Mouse (Mus musculus) cerebellum, adult 9-11 months (tissue): ENCODE measurements around the gene Rabggtb.

ENCODE experiments used
- DNase-seq: peaks from one replicate; pipeline ENCODE4 v3.0.0; 2022

Rabggtb gene

DNA sequence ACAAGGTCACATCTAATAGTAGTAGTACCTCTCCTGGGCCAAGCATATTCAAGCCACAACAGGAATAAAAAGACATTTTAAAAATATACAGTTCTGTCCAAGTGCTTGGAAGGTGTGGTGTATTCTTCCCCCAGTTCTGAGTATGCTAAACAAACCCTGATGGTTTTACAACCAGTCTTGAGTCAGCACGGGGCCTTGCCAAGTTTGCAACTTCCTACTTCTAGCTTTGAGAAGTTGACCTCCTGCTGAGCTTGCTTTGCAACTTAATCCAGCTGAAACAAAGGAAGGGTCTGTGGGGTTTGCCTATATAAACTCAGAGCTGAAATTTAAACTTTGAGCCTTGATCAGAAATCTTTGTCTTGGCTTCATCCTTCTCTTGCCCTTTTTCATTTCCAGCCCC is 4.4 kb upstream of the Rabggtb start:
- no peak for DNase-seq

DNA sequence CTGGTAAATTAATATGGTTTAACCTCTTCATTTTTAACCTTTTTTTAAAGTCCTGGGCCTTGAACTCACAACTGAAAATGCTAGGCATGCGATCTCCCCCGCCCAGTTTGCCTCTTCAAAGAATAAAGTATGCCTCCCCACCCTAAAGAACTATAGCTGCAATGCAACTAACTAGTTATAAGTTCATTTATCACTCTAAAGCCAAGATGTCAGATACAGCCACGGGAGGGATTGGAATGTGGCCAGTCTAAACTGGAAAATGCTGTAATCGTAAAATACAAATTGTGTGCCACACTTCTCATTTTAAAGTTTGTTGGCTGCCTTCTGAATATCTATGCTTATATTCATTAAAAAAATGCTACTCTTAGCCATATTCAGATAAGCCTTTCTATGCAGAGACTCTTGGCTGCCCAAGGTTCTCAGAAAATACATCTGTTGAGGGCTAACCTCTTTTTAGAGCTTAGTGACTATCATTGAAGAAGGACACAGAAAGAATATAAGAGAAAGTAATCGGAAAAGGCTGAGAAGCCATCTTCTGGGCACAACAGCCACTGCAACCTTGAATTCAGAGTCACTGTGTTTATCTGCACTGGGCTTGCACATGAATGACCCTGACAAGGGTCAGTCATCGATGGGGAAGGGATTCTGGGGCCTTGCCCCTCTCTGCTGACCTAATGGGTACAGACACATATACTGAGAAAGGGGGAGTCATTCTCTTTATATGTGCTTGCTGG is 868 bp upstream of the Rabggtb start:
- DNase-seq = peak; percentile 42

DNA sequence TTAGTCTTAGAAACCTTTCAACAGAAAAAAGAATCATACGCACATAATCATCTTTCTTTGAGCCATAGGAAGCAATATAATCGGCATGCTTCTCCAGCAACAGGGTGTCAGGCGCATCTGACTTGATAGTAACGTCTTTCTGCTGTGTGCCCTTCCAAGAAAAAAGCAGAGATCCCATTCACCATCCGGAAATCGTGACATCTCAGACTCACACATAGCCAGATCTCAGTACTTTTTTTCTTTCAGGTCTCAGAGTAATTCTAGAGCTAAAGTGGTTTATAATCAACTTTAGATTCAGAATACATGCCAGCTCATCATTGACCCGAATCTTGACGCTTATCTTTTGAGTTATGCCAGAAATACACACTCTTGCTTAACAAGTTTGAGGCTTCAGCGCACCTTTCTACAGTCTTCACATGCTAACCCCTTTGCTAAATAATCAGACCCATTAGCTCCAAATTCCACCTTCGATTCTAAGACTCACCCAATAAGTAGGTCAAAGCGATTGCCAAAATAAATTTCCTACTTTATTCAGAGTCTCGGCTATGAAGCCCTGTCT is 848 bp downstream of the Rabggtb start:
- DNase-seq = no peak

DNA sequence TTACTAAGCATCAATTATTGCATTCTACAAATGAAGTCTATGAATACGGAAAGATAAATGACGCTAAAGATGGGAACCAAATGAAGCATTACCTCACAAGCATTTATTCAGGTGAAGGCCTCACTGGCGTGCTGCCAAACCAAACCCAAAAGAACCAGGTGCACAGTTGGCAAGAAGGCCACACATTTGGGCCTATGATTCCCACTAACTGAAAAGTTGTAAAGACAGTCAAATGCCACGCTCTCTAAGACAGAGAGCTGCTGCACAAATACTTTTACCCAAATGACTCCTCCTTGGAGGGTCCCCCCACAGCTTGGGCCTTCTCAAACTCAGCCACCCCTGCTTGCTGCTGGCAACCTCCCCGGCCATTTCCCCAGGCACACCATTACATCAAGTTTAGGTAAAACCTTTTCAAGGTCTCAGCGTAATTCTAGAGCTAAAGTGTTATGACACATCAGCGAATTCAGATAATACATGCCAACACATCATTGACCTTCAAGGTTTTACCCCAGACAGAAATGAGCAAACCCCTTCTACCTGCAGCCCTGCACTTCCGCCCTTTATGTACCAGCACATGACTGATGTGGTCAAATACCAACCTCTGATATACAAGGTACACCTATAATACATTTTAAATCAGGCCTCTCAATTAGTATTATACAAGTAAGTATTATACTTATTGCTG is 1.5 kb downstream of the Rabggtb start:
- DNase-seq = peak; percentile 50

DNA sequence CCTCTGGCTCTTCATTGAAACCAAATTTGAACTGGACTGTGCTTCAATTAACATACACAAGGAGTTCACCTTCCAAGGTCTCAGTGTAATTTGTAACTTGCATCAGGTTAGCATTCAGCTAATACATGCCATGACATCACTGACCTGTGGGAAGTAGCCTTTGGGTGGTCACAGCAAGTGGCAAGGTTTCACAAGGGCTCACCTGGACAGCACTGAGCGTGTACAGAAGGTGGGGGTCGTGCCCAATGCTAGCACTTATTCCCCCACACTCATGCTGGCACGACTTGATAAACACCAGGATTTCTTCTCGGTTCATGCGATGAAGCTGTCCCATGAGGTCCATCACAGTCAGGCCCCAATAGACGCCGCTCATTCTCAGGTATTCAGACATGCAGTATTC is 2.3 kb downstream of the Rabggtb start:
- DNase-seq = no peak

DNA sequence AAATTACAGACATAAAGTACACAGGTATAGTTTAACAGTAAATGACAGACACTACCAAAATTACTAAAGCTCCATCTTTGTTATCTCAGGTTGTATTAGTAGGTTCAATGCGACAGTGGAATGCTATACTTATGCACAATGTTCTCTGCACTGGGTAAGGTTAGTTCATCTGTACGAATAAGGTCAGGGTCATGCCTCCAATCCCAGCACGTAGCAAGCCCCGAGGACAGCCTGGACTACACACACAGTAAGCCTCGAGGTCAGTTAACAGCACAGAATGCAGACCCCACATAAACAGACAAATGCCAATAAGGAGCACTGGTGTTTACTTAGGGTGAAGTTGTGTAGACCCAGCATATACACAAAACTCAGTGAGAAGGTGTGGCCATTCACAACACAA is 3.9 kb downstream of the Rabggtb start:
- DNase-seq = no peak

DNA sequence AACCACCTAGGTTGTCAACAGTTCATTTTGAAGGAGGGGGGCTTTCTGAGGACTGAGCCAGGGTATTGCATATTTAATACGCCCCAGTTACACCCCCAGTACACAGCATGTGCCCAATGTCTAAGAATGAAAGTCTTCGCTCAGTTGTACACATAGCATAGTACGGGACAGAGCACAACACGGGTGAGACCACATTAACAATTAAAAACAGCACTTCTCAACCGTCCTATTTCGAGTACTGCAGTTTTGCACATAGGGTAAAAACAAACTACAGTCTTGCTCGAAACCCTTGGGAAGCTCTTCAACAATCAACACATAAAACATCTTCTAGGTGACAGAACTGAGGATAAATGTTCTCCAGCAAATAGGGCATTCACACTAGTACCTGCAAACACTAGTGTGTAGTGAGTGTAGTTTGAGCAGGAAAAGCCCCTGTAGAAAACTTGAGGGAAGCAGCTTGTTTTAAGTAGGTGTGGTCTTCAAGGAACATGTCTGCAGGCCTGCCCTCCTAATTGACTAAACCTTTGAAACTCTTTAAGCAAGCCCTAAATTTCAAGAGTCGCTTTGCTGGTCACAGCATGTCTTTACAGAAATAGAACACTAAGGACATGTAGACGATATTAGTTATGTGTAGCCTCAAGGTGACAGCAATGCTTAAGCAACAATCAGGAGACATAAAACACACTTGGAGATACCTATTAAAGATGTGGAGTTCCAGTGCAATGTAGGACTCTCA is 6.5 kb downstream of the Rabggtb start, which contains the start of gene Msh4:
Msh4 (minus strand) TSS at position 3 of the 736 bp plus-strand sequence.
- DNase-seq = no peak

DNA sequence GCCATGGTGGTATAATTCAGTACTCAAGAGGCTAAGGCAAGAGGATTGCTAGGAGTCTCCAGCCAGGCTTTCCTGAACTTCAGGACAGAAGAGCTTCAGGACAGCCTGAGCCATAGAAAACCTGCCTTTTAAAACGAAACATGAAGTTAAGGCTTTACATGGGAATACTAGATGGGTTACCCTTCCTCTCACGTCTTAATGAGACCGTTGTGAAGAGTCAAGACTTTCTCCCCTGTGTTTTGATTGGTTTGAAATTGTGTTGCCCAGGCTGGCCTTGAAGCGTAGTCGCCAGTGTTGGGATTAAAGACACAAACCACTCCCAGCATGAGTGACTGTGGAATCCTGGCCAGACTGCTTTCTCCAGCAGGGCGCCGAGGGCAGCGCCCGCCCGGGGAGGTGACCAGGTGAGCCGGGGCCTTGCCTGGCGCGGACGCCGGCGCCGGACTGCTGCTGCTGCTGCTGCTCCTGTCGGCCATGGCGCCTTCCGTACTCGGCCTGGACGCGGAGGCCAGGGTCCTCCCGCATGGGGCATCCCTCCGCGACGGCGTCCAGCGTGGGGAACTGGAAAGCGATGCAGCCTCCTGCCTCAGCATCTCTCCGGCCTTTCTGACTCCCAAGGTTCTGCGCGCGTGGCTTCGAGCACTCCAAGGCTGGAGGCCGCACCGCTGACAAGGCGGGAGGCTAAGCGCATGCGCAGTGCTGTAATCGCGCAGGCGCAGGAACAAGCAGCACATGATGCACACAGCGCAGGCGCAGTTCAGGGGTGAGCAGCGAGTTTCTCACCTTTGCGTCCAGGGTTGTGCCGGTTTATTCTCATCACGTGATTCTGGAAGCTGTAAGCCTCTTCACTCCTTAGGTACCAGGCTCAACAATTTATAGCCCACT is 7.3 kb downstream of the Rabggtb start:
- DNase-seq = no peak

DNA sequence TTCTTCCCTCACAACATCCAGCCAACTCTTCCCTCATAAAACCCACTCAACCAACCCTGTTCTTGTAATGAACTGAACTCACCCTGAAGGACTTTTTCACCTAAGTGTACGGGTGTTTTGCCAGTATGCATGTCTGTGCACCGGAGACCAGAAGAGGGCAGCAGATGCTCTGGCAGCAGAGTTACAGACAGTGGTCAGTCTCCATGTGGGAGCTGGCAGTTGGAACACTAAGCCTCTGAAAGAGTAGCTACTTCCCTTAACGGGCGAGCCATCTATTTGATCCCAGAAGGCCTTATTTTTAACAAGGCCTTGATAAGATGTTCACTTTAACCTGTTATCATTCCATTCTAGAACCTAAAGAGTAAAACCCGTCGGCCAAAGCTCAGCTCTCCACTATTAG is 8.2 kb downstream of the Rabggtb start:
- DNase-seq = peak; percentile 46

DNA sequence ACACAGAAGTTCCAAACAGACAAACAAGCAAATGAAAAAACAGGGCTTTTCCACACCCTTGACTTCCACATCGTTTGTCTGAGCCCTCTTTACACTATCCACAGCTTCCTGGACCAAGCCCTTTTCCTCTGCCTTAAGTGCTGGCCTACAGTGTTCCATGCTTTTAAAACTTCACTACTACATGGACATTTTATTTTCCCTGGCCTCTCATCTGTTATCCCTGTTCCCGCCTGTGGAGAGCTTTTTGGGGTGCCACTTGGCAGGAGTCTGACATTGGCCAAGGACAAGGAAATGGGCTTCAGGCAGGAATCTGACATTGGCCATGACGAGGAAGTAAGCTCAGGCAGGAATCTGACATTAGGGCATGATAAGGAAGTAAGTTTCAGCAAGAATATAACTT is 10.2 kb downstream of the Rabggtb start:
- DNase-seq = no peak

DNA sequence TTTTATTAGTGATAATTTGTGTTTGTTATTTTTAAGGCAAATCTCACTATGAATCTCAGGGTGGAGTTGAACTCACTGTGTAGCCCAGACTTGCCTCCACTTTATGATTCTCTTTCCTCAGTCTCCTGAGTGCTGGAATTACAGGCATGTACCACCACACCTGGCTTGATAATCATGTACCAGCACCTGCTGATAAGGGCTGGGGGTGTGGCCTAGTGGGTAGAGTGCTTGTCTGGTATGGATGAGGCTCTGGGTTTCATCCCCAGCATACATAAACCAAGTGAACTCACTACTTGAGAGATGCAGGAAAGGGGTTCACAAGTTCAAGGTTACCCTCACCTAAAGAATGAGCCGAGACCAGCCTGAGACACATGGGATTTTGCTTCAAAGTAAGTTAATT is 10.9 kb downstream of the Rabggtb start:
- DNase-seq = no peak

DNA sequence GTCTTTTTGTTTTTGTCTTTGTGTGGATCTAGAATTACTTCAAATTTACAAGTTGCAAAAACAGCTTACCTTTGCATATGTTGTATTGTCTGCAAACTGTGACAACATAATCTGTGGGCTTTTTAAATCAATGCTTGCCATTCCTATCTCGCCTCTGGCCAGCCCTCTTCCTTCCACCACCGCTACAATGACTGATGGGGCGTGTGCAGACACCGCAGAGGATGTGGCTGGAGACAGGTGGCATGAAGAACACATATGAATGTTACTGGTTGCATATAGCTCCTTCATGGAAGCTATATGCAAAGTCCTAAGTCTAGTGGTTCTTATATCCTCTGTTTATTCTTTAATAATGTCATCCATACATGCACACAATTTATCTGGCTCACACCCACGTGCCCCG is 15.6 kb downstream of the Rabggtb start:
- no peak for DNase-seq

DNA sequence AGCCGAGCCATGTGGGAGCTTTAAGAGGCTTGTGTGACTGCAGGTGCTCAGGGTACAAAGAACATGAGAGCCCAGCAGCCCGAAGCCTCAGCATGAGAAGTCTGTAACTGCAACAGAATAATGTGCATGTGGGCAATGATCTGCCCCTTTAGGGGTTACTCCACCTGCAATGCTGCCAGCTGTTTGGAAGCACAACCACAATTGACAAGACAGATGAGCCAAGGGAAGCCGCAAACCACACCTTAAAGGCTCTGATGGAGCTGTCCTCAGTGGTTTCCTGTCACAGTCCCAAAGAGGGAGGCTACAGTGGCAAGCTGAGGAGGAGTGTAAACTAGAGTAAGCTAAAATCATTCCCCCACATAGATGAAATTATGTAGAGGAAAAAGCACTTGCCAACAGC is 17.4 kb downstream of the Rabggtb start:
- no peak for DNase-seq

DNA sequence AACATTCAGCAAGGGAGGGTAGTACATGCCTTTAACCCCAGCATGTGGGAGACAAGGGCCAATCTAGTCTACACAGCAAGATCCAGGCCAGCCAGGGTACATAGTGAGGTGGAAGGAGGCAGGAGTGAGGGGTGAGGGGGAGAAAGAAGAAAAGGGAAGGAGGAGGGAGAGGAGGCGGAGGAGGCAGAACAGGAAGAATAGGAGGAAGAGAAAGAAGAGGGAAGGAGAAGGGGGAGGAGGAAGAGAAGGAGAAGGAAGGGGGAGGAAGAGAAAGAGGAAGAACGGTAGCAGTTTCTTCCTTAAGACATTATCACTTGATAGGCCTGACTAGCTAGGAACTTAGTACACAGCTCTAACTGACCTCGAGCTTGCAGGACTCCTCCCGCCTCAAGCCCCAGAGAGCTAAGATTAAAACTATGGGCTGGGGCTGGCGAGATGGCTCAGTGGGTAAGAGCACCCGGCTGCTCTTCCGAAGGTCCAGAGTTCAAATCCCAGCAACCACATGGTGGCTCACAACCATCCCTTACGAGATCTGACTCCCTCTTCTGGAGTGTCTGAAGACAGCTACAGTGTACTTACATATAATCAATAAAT is 23.5 kb downstream of the Rabggtb start:
- DNase-seq = no peak

DNA sequence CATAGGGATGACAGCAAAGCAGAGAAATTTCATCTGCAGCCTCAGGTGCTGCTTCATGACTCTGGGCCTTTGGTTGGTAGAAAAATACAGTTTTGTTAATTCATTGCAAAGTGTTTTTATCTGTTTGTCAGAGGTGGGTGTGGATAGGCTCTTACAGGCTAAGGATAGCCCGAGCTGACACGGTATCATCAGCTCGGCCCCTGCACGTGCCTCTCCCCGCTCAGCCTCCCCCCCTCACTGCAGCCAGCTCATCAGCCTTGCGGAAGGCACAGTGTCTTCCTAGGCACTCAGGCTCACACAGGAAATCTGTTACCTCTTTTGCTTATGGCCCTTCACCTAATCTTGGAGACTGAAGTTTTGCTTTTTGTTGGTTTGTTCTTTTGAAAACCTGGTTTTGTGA is 24.7 kb downstream of the Rabggtb start:
- no peak for DNase-seq

DNA sequence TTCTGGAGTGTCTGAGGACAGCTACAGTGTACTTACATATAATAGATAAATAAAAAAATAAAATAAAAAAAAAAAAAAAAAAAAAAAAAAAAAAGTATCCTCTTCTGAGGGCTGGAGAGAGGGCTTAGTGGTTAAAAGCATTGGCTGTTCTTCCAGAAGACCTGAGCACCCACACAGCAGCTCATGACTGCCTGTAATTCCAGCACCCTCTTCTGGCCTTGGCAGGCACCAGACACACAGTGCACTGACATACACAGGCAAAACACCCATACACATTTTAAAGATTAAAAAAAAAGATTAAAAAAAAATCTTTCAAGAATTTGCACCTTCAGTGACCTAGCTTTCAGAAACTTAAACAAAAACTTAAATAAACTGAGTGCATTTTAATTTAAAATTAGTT is 26.5 kb downstream of the Rabggtb start:
- DNase-seq = no peak

DNA sequence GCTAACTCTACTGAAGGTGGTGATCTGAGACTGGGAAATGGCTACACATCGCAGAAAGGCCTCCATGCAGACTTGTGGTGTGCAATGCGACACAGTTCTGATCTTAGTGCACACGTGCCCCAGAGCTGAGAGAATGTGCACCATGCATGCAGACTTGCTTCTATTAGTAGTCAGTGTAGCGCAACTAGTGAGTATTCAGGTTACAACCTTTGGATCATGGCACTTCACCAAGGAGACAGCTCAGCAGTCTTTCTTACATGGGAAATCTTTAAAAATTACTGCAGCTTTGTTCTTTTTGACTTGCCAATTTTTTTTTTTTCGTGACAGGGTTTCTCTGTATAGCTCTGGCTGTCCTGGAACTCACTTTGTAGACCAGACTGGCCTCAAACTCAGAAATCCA is 41.4 kb downstream of the Rabggtb start:
- DNase-seq = no peak

DNA sequence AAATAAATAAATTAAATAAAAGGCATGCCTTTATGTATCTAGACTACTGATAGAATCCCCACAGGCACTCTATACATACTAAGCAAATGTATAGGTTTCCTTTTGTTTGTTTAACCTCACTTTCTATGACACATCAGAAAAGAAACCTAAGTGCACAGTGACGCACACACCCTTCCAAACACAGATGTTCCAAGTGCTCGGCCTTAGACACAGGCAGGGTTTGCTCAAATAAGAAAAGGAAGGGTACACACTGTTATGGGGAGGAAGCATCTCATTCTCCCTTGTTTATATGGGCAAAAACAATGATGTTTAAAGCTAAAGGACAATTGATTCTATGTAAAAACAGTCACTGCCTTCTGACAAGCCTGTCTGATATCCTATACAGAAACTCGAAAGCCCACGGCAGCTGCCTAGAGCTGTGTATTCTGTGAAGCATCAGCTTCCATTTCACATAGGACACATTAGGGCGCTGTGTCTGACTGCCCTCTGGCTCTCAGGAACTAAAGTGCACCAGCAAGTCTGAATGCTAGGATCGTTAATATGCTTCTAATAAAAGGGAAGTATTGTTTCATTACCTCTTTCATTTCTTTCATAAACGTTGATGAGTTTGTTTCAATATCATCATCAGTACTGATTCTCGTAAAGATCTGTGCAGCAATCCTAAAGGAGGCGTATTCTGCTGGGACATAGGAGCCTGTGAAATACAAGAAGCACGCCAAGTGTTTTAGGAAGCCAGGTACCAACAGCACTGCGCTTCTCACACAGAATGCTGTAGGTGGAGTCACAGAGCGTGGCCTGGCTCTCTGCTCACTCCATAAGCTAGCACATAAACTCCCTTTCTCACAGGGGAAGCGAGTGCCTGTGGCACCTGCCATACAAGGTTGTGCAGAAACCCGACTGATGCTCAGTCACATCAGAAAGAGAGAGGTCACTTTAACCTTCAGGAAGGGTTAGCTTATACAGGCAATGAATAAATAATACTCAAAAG is 45.4 kb downstream of the Rabggtb start:
- DNase-seq = no peak

DNA sequence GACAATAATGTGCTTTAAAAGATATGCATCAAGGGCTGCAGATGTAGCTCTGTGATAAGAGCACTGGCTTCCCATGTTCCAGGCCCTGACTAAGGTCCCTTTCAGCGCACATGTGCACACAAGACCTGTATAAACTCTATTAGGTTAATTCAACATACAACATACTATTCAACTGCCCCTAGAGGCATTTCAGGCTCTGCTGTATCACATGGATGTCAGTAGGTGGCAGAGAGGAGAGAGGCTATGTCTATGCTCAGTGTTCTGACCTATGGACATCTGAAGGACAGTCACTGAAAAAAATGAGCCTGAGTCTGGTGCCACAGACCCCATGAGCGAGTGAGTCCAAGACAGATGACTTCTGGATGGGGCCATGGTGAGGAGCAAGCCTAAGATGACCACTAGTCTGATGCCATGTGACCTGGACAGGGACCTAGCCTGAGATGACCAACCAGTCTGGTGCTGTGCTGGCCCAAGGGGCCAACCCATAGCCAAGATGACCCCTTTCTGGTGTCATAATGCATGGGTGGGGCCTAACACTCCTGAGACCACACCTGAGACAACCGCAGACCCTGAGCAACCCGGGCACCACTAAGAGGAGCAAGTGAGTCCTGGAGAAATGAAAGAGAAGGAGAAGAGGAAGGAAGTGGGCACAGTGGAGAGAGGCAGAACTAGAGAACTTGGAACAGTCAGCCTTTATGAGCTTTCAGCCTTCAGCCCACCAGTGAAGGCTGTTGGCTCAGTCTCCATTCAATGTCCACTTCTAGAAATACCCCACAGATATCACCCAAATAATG is 48.0 kb downstream of the Rabggtb start:
- no peak for DNase-seq

DNA sequence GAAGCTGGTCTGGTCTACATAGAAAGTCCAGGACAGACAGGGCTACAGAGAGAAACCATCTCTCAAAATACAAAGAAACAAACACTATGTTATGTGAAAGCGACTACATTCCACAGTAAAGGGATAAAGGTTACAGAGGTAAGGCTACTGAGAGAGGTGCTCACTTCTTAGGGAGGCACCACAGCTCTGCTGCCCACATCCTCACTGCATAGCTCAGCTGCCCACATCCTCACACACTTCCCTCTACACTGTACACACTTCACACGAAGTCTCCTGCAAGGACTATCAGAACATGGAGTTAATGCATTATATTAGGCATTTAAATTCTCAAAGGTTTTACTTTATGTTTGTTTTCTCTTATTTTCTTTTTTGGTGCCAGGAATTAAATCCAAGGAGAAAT is 49.0 kb downstream of the Rabggtb start:
- DNase-seq = no peak
